Mouse (Mus musculus) midbrain, embryonic 14.5 days (tissue): Measurements from ENCODE around the gene Naip6. TPM values are rescaled to one million over a fixed set of nuclear protein-coding genes. Genes with fewer than 3 reads are reported as not detected.

ENCODE experiments used
- polyA plus RNA-seq: library from polyadenylated mRNA; unstranded; fragments of >200 nt; fragmentation: Nextera tagmentation; extraction: Ambion mirVana; gene quantifications from 2 replicates; pipeline ENCODE4 v1.2.1, GENCODE M21; 2014

Naip6 gene
- polyA plus RNA-seq, 1 experiment from 2014 or later: 0.05 TPM

Other genes with a start within 250 kb of the Naip6 start
- gene Bdp1, start 213.6 kb downstream of the Naip6 start, polyA plus RNA-seq: 22.1 and 22.9 TPM in 2 replicates
- gene Serf1, start 209.7 kb downstream of the Naip6 start, polyA plus RNA-seq: 453 and 516 TPM in 2 replicates
- 49.5 and 54.2 TPM in 2 replicates for gene Smn1, start 192.8 kb downstream of the Naip6 start, polyA plus RNA-seq
- gene Naip2, start 115.6 kb downstream of the Naip6 start, polyA plus RNA-seq: 0.11 and 0.25 TPM in 2 replicates
- 0.05 and 0.13 TPM in 2 replicates for gene Naip5, start 71.4 kb downstream of the Naip6 start, polyA plus RNA-seq
- gene Naip1, start 135.2 kb upstream of the Naip6 start, polyA plus RNA-seq: not detected in 2 replicates
- gene Gtf2h2, start 174.9 kb upstream of the Naip6 start, polyA plus RNA-seq: 73.8 and 81.1 TPM in 2 replicates
- gene Ocln, start 235.0 kb upstream of the Naip6 start, polyA plus RNA-seq: 4.3 and 7.4 TPM in 2 replicates